Mouse (Mus musculus): ENCODE data around the gene Il12a. TPM values are rescaled to one million over a fixed set of nuclear protein-coding genes. Genes with fewer than 3 reads are reported as not detected.

Gene Il12a
- polyA plus RNA-seq, 1 experiment from 2014 or later = 0.29 TPM

GRCm38 (mm10) chr3:68674721-68675120 is 15.7 kb upstream of the Il12a start:
- WGBS (ENCODE audit: missing documents) = 100% methylated on average over 2 of the region's 2 CpGs
- Histone ChIP-seq H3K4me3 (ENCODE audit: inconsistent target) (no peak overlapping the region), H3K36me3 (ENCODE audit: inconsistent target) (no peaks in the 10 kb centered on the region), H3K27ac (no peak overlapping the region), H3K79me2 (ENCODE audit: inconsistent target) (no peaks in the 10 kb centered on the region)

DNA sequence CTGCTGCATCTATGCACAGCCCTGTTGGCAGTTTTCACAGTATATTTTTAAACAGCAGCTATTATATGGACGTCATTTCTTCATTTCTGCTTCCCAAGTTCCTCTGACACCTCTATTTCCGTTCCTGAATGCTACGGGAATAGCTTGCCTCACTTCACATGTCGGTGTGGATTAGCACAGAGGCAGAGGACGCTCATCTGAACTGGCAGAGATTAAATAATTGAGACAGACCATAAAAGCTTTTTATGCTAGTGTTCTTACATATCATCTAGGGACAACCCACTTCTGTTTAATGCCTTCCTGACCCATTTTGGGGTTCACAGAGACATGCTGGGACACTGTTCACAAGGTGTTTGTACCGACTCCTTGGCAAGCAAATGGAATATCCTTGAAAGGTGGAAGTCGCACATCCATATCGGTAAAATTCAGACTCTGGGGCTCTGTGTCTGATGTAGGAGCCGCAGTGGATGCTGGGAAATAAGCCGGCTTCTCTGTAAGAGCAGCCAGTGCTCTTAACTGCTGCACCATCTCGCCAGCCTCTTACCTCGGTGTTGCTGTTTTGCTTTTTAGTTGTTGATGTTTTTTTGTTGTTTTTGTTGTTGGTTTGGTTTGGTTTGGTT is 15.1 kb upstream of the Il12a start:
- Histone ChIP-seq H3K27ac (no peak overlapping the region), H3K36me3 (ENCODE audit: inconsistent target) (no peaks in the 10 kb centered on the region), H3K79me2 (ENCODE audit: inconsistent target) (no peaks in the 10 kb centered on the region), H3K4me3 (ENCODE audit: inconsistent target) (no peak overlapping the region)
- WGBS (ENCODE audit: missing documents) = 81% methylated on average over 12 of the region's 12 CpGs

DNA sequence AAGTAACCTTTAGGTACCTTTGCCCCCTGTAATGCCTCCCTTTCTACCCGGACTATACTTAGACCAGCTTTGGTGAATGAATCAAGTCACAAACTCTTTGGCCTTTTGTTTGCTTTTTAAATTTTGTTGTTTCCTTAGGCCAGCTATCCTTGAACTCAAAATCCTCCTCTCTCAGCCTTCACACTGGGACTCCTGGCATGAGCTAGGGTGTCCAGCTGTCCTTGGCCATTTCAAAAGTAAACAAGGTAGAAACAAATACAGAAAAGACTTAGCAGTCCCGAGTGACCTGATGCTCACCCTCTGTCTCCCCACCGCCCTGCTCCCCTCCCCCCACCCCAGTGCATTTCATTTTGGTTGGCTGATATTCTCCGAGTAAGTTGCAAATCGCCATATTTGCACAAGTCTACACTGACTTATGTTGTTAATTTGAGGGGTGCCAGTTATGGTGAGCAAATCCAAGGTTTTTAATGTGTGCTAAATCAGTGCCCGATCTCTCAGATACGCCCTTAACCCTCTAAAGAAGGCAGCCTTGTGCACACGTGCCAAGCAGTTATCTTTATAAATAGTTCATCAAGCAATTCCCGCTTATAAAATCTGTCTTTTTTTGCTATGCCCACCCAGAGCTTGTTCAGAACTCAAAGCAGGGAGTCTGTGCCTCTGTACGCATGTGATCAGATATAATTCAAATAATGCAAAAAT is 14.3 kb upstream of the Il12a start:
- Histone ChIP-seq H3K27ac (no peak overlapping the region), H3K36me3 (ENCODE audit: inconsistent target) (no peaks in the 10 kb centered on the region), H3K4me3 (ENCODE audit: inconsistent target) (no peak overlapping the region), H3K79me2 (ENCODE audit: inconsistent target) (no peaks in the 10 kb centered on the region)
- 63% methylated on average over 10 of the region's 10 CpGs for WGBS (ENCODE audit: missing documents)

DNA sequence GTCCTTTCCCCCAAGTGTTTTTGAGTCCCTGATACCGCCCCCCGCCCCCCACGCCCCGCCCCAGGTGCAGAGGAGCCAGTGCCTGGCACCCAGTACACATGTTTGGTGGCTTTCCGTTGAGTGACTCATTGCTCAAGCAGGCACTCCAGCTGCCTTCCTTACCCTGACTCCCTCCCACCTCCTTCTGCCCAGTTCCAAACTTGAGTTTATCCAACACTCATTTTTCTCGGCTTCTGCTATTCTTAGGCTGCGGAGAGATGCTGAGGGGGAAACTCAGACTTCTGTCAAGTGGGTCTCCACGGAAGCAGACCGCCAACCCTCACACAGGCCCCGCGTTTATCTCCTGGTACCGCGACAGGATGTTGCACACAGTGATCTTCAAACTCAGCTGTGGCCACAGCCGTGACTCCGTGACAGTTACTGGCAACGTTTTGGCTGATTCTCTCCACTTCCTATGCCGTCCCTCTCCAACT is 13.6 kb upstream of the Il12a start:
- Histone ChIP-seq H3K36me3 (ENCODE audit: inconsistent target) (no peaks in the 10 kb centered on the region), H3K79me2 (ENCODE audit: inconsistent target) (no peaks in the 10 kb centered on the region), H3K4me3 (ENCODE audit: inconsistent target) (no peak overlapping the region; the same call in 1 of the 2 replicates), H3K27ac (no peak overlapping the region)
- WGBS (ENCODE audit: missing documents) = under 1% methylated on average over 17 of the region's 17 CpGs

GRCm38 (mm10) chr3:68678805-68679585 is 11.4 kb upstream of the Il12a start:
- Histone ChIP-seq H3K4me3 (ENCODE audit: inconsistent target) (no peak overlapping the region), H3K79me2 (ENCODE audit: inconsistent target) (no peaks in the 10 kb centered on the region), H3K27ac (no peak overlapping the region), H3K36me3 (ENCODE audit: inconsistent target) (no peaks in the 10 kb centered on the region)
- 44% methylated on average over 9 of the region's 9 CpGs for WGBS (ENCODE audit: missing documents)

DNA sequence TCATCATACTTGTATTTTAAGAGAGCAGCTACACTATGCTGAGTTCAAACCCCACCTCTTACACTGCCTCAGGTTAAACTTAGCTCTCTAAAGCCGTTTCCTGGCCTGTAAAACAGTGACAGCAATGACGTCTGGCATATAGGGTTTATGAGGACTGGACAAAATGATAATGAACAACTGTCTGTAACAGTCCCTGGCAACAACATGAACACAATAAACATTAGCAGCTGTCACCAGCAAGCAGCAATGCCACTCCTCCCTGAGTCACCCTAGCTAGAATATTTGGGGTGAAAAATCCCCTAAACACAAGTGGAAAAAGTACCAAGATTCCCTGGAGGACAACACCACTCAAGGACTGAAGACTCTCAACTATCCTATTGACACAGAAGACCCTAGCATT is 6.9 kb upstream of the Il12a start:
- H3K27ac ChIP-seq = no peak overlapping the region
- H3K4me3 ChIP-seq (ENCODE audit: inconsistent target) = no peak overlapping the region
- H3K36me3 ChIP-seq (ENCODE audit: inconsistent target) = no peaks in the 10 kb centered on the region
- no peaks in the 10 kb centered on the region for H3K79me2 ChIP-seq (ENCODE audit: inconsistent target)
- 71% methylated on average over 2 of the region's 2 CpGs for WGBS (ENCODE audit: missing documents)

DNA sequence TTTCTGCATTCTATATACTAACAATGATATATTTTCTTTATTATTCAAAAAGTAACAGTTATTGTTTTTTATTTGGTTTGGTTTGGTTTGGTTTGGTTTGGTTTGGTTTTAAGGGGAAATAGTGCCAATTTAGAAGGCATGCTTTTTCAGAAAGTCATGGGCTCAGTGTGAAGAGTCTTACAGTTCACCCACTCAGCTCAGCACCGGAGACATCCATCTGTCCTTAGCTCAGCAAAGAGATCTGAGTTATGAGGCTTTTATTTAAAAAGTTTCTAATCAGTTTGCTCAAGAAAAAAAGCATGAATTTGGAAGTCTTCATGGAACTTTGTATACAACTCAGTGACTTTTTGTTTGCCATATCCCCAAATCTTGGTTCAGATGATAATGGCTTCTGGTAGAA is 6.2 kb upstream of the Il12a start:
- H3K4me3 ChIP-seq (ENCODE audit: inconsistent target) = no peak overlapping the region
- no peaks in the 10 kb centered on the region for H3K36me3 ChIP-seq (ENCODE audit: inconsistent target)
- 100% methylated on average over 1 of the region's 1 CpGs for WGBS (ENCODE audit: missing documents)

DNA sequence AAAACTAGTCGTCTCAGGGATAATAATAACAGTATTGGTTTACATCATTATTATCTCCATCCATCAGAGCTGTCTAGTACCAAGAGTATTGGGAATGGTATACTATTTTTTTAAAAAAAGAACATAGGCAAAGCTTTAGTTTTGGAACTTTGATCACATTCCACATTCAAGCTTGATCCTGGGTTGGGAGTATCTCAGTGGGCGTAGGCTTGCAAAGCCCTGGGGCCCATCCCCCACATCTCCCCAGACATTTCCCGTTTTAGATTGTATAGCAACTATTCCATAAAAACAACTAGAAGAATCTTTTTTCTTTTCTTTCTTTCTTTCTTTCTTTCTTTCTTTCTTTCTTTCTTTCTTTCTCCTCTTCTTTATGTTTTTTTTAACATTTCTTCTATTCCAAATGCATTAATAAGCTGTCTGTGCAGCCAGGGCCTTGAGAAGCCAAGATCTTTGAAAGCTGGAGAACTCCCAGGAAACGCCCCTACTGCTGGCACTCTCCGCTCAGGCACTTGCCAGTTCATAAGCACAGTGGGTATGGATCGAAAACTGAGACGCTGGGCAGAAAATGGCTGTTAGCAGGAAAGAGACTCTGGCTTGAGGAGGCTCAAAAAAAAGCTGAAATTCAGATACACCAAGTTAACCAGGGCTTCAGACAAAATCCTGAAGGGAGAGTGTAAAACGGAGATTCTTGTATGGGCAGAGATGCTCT is 3.4 kb upstream of the Il12a start:
- H3K36me3 ChIP-seq (ENCODE audit: inconsistent target) = no peaks in the 10 kb centered on the region
- no peaks in the 10 kb centered on the region for H3K79me2 ChIP-seq (ENCODE audit: inconsistent target)
- WGBS (ENCODE audit: missing documents) = 85% methylated on average over 8 of the region's 8 CpGs
- no peak overlapping the region for H3K4me3 ChIP-seq (ENCODE audit: inconsistent target)
- H3K27ac ChIP-seq = no peak overlapping the region

More for the DNA sequence above, 6.2 kb upstream of the Il12a start:
- no peaks in the 10 kb centered on the region for H3K79me2 ChIP-seq (ENCODE audit: inconsistent target)
- H3K27ac ChIP-seq = no peak overlapping the region

DNA sequence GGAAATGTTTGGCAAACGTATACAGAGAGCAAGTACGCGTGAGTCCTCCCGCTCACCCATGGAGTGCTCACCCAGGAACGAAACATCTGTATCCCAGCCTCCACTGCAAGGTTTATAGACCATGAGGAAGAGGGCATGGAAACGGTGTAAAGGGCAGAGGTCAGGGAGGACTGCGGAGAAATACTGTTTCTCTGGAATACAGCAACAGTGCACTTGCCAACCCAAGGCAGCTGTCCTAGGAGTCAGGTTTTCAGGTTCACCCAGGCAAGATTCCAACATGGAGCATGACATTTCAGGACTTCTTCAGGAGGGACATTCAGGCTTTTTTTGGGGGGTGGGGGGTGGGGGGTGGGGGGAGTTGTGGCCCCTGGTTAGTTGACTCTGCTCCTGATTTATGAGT is 1.1 kb upstream of the Il12a start:
- no peak overlapping the region for H3K27ac ChIP-seq
- no peaks in the 10 kb centered on the region for H3K36me3 ChIP-seq (ENCODE audit: inconsistent target)
- 95% methylated on average over 7 of the region's 7 CpGs for WGBS (ENCODE audit: missing documents)
- no peaks in the 10 kb centered on the region for H3K79me2 ChIP-seq (ENCODE audit: inconsistent target)
- no peak overlapping the region for H3K4me3 ChIP-seq (ENCODE audit: inconsistent target)

DNA sequence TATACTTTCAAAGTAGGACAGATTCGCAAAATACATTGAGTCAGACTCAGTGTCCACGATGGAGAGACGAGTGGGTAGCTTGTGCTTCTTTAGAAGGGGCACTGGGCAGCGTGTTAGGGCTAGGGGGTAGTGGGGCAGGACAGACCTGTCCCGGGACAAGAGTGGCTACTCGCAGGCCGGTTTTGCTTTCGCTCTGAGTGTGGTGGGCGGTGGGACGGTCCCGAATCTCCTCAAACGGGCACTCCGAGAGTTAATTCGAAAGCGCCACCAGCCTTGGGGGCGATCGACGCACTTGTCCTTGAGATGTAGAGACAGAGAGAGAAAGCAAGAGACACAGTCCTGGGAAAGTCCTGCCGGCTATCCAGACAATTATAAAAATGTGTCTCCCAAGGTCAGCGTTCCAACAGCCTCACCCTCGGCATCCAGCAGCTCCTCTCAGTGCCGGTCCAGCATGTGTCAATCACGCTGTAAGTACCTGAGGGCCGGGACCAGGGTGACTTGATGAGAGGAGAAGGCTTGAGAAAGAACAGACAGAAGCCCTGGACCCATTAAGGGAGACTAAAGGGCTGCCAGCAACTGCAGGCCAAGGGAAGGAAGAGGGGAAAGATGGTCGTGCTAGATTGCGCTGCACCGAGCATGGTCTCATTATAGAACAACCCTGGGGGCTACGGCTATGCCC is 795 bp downstream of the Il12a start:
- no peaks in the 10 kb centered on the region for H3K79me2 ChIP-seq (ENCODE audit: inconsistent target)
- no peak overlapping the region for H3K27ac ChIP-seq
- no peaks in the 10 kb centered on the region for H3K36me3 ChIP-seq (ENCODE audit: inconsistent target)
- 4% methylated on average over 28 of the region's 28 CpGs for WGBS (ENCODE audit: missing documents)
- peak overlapping the region; percentile 20; the same call in 1 of the 2 replicates for H3K4me3 ChIP-seq (ENCODE audit: inconsistent target)

DNA sequence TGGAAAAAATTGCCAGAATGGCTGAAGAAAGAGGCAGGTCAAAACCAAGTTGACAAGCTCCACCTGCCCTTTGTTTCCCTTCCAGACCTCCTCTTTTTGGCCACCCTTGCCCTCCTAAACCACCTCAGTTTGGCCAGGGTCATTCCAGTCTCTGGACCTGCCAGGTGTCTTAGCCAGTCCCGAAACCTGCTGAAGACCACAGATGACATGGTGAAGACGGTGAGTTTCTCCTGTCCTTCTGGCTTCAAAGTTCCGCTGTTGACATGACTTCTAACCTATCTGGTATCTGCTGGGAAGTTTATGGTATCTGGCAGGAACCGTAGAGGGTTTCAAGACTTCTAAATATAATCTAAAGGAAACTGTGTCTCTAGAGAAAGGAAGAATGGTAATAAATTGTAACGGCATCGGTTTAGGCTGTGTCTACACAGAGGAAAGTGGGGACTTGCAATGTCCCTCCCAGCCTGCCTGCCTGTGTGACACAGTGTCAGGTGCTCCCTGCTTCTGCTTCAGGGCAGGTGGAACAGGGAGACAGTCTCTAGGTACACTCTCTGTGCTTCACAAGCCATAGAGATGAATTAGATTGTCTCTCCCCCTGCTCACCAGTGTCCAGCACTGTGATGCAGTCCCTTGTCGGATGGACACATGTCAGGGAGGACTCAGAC is 1.6 kb downstream of the Il12a start:
- WGBS (ENCODE audit: missing documents) = 15% methylated on average over 7 of the region's 7 CpGs
- H3K27ac ChIP-seq = no peak overlapping the region
- H3K4me3 ChIP-seq (ENCODE audit: inconsistent target) = no peak overlapping the region
- no peaks in the 10 kb centered on the region for H3K36me3 ChIP-seq (ENCODE audit: inconsistent target)
- H3K79me2 ChIP-seq (ENCODE audit: inconsistent target) = no peaks in the 10 kb centered on the region

DNA sequence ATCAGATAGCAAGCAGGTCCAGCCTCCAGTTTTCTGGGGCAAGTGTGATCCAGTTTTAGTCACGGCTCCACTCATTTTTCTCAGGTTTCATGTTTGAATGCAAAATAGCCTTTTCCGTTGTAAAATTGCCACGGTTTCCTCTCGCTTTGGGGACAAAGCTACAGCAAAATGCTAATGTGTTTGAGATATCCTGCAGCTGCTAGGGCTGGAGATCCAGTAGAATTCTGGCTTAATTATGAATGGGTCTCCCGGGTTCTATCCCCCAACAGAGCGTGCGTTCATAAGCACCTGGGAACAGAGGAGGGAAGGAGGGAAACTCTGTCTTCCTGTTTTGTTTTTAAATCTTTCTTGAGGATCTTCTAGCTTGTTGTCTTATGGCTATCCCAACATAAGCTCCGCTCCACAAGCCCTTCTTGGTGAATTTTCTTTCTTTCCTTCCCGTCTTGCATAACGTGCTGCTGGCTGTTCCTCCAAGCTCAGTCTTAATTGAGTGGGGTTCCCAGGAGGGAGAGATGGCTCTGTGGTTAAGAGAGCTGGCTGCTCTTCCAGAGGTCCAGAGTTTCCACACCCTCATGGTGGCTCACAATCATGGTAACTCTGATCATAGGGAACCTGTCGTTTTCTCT is 2.3 kb downstream of the Il12a start:
- no peak overlapping the region for H3K27ac ChIP-seq
- H3K79me2 ChIP-seq (ENCODE audit: inconsistent target) = no peaks in the 10 kb centered on the region
- 17% methylated on average over 11 of the region's 11 CpGs for WGBS (ENCODE audit: missing documents)
- H3K36me3 ChIP-seq (ENCODE audit: inconsistent target) = no peaks in the 10 kb centered on the region
- no peak overlapping the region for H3K4me3 ChIP-seq (ENCODE audit: inconsistent target)

- H3K36me3 ChIP-seq (ENCODE audit: inconsistent target) = no peaks in the 10 kb centered on the region
- no peaks in the 10 kb centered on the region for H3K79me2 ChIP-seq (ENCODE audit: inconsistent target)
- WGBS (ENCODE audit: missing documents) = 15% methylated on average over 11 of the region's 11 CpGs
- no peak overlapping the region for H3K4me3 ChIP-seq (ENCODE audit: inconsistent target)
- no peak overlapping the region for H3K27ac ChIP-seq
Observed at GRCm38 (mm10) chr3:68693441-68694048, 3.1 kb downstream of the Il12a start.
